Mouse (Mus musculus): ENCODE results near the gene Gm21190.
"Not testable (repeated sequence)": the region's sequence is repeated elsewhere in the genome, so short reads cannot be mapped to it uniquely, and the experiment has no call there.

GRCm38 (mm10) chr5:15509911-15510310 is 19.1 kb downstream of the Gm21190 start:
- TF ChIP-seq POLR2A (IDR thresholded peaks at IDR 0.05; ENCODE audit: control insufficient read depth, low read depth, low read length); CTCF (IDR thresholded peaks at IDR 0.05; ENCODE audit: control insufficient read depth, insufficient read depth, insufficient replicate concordance, low read depth, low read length): not testable (repeated sequence)
